Mouse (Mus musculus) erythroblast, adult 5-6 weeks (primary cell): ENCODE data around the gene Chd2. TPM values are rescaled to one million over a fixed set of nuclear protein-coding genes. Genes with fewer than 3 reads are reported as not detected.

ENCODE experiments used
- ATAC-seq: replicated peaks from 2 replicates; pipeline ENCODE4 v1.8.0; 2016; ENCODE audit warnings: moderate number of reproducible peaks, mild to moderate bottlenecking, moderate TSS enrichment, inconsistent platforms; ENCODE audit not compliant: poor library complexity, low FRiP score, severe bottlenecking
- total RNA-seq, 2 experiments: library from RNA; stranded (forward) in 1 of 2; stranded (reverse) in 1 of 2; fragments of 150-400 nt in 1 of 2; fragments of 200-764, 138-1000 nt in 1 of 2; gene quantifications; 2 replicates each; pipeline versions ENCODE4 v1.2.3 to v1.2.4; 2015 to 2017; ENCODE audit warnings: low replicate concordance in 2 of 2

Chd2 gene
- total RNA-seq, 2 experiments from 2014 or later = 125 to 546 TPM

DNA sequence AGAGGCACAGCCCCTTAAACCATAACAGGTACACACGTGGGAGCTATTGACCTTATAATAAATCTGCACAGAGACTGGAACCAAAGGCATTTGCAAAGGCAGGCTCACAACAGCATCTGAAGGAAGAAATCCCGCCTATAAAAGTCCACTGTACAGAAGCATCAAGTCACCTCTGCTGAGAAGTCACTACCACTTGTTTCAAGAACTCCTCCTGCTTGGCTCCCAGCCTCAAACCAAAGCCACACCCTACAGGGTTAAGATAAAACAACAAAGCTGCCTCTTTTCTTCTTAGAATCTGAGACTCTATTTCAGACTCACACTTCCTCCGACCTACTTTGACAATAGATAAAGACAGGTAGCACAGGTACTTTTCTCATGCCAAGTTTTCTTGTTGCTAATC is 62.1 kb downstream of the Chd2 start:
- no peak for ATAC-seq

DNA sequence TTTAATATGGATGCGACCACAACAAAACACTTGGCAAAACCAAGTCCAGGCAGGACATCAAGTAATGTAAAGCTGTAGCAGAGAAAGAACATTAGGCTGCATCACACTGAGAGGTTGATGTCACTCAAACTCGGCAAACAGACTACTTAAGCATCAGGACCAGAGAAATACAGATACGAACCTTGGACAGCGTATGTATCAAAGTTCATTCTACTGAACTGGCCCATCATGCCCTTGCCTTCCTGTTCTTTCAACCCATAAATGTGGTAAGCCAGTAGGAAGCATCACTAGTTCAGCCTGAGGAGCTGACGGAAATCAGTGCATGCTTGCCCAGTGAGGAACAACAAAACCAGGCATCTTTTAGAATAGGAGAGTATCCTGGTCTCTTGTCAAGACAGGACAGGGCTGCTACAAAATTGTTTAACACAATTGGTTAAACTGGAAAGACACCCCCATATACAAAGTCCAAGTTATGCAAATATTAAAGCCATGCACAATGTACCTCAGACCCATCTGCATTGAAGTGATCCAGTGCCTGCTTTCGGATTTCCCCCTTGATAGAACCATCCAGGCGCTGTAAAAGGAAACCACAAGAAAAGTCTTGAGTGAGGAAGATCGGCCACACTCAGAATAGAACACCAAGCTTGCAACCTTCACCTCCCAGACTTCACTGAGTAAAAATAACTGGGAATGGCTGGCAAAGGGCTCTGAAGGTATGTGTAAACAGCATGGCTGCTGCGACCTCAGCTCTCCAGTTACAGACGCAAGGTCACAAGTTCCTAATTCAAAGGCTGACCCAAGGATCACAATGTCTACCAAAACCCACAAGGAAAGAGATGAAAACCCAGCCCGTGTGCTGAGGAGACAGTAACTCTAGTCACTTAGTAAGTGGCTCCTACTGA is 63.2 kb downstream of the Chd2 start:
- ATAC-seq = no peak

DNA sequence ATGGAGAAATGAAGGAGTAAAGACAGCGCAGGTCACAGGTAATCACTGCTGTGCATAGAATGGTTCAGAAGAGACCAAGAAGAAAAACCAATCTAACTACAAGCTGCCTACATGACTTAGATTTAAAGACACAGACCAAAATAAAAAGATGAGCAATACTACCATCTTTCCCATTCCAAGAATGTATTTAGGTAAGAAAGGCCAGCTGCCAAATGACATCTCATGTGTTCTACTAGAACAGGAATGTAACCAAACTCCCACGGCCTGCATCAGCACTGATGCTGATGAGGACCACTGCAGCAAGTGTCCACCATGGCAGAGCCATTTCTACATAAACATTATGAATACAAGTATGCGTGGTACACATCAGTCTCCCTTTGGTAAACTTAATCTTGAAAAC is 73.9 kb downstream of the Chd2 start:
- ATAC-seq = no peak

DNA sequence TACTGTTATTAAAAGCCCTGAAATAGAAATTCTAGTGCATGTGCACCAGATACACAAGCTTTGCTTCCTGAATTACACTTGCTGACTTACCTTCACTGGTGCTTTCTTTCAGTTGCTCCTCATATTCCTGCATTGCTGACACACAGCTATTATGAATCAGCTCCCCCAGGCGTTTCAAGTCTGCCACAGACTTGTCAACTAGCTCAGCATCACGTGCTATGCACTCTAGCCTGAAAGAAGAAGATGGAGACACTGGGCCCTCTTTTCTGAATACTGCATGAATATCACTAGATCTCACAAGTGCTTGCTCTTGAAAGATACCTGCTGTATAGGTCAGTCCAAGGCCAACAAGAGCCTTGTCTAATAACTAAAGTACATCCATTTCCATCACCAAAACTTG is 78.1 kb downstream of the Chd2 start:
- no peak for ATAC-seq

DNA sequence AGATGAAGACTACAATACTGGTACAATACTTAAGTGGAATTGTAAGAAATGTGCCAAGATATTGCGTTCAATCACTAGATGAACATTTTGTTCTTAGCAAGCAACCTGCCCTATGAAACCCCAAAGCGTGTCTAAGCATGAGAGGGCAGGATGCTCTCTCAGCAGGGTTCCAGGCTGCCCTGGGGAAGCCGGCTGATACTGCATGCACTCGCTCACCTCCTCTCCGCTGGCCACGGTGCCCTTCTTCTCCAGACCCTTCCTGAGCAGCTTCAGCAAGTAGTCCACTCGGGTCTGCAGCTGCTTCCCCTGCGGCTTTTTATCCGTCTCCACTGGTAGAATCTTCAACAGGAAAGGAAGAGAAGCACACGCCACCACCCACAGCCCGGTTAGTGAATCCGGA is 87.5 kb downstream of the Chd2 start:
- no peak for ATAC-seq

DNA sequence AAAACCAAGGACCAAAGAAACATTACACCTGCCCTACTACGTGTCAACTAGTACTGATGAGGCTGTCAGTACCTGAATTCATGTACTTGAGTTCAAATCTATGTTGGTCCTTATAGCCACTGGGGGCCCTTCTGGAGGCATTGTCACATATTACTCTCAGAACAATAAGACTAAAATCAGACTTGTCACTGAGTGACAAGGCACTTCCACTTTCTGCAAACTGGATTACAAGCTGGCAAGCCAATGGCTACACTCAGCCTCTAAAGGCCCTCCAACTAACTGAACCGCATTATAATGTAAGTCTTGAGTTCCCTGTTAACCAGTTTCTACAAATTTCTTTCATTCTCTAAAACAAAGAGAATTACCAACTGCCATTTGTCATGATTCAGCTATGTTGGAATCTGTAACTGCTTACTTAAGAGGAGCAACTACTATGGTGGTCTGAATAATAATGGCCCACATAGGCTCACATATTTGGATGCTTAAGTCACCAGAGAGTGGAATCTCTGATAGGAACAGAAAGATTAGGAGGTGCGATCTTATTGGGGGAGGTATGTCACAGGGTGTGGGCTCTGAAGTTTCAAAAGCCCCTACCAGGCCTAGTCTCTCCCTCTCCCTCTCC is 89.3 kb downstream of the Chd2 start:
- ATAC-seq = no peak

DNA sequence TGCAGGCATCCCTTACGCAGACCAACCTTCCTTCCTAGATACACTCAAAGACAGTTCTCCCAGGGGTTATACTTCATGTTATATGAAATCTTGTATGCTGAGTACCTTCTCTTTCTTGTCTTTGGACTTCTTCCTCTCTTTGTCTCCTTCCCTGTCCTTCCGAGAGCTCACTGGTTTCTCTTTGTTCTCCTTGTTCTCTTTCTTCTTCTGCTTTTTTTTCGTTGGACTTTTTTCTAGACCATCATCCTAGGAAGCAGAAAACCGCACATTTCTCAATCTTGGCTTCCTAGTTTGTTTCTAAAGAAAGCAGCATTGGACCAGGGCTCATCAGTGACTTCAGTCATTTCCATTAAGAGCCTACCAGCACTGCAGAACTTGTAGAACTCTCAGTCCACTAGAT is 90.0 kb downstream of the Chd2 start:
- ATAC-seq = no peak

DNA sequence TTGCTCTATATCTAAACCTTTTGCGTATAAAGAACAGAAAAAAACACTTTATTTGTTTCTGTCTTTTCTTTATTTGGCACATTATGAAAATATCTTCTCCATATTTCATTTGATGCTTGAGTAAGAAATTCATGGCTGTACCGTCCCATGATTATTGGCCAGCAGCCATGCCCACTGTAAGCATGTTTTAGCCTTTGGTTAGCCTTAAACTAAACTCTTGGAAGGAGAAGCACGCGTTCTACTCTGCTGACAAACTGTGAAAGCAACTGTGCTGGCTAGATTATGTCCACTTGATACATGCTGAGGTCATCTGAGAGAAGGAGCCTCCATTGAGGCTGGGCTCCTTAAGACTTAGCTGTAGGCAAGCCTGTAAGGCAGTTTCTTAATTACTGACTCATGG is 99.4 kb downstream of the Chd2 start:
- ATAC-seq = no peak

DNA sequence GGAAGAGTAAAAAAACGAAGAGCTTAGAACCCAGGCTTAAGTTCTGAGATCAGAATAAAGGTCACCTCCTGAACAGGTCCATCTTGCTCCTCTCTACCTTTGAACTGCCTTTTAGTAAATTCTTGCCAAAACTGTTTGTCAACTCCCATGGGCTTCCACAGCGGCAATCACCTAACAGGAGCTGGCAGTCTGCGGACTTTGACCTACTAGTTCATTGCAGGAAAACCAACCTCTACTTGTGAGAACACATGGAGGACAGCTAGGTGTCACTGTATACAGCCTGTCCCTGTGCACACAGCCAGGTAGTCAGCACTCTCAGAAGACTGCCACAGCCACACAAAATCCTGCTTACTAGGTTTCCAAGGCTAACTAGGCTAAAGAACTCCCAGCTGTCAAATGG is 99.8 kb downstream of the Chd2 start:
- no peak for ATAC-seq

DNA sequence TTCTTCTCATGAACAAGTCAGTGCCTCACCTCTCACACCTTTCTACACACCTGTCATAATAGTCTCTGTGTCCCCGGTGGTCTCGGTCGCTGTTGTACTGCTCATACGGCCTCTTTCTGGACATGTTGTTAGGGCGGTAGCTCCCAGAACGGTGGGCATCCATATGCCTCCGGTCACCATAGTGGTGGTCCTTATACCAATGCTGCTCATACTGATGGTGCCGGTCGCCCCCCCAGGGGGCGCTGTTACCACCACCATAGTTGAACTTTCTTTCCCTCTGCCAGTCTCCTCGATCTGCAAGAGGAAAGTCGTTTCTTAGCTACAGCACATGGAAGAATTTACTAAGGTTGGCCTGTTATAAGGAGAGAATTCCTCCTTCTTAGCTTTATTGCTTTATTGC is 105.9 kb downstream of the Chd2 start:
- no peak for ATAC-seq

DNA sequence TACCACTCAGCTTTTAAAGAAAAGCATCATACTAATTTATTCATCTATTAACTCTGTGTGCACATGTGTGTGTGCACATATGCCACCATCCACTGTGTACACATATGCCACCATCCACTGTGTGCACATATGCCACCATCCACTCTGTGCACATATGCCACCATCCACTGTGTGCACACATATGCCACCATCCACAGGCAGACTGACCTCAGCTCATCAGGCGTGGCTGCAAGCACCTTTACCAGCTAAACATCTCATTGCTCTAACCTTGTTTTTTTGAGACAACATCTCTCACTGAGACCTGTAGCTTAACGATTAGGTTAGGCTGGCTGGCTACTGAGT is 107.3 kb downstream of the Chd2 start:
- ATAC-seq = 0 out of 2 replicates have a peak, but pooled peaks have one; percentile 46

DNA sequence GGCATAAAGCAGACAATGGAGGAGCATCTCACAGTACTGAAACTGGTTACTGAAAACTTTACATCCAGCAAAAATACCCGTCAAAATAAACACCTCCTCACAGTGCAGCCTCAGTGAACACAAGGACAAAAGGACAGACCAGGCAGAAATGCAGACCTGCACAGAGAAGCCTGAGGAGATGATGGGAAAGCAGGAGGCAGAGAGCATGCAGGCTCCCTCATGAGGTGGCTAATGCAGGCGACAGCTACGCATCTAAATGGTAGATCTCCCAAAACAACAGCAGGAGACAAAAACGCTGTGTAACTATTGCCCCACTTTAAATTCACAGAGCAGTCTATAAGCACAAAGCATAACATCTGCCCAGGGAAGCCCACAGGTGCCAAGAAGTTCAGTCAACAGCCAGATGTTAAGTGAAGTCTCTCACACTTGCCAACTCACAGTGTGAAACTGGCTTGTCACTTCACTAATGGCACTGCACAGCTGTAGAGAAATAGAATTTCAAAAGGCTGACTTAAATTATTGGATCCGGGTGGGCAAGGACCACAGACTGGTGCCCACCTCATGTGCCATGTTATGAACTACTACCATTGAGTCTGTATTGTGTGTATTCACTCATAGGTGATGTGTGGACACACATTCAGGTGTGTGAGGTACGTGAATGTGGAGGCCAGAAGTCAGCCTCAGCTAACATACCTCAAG is 107.8 kb downstream of the Chd2 start:
- no peak for ATAC-seq

DNA sequence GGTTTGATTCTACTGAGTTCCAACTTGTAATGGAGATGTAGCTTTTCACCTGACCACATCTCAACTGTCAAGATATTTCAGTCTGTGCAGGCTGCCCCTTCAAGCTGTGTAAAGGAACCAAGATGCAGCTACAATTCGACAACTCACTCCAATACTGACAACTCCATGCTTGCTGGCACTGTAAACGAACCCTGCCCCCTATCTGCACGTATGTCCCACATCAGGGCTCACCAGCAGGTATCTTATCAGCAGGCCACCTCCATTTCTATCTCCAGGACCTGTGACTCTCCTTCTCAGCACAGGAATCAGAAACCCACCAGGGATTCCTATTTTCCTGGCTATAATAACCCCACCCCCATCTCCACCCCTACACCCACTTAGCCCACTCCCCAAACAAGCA is 113.1 kb downstream of the Chd2 start:
- ATAC-seq = no peak

DNA sequence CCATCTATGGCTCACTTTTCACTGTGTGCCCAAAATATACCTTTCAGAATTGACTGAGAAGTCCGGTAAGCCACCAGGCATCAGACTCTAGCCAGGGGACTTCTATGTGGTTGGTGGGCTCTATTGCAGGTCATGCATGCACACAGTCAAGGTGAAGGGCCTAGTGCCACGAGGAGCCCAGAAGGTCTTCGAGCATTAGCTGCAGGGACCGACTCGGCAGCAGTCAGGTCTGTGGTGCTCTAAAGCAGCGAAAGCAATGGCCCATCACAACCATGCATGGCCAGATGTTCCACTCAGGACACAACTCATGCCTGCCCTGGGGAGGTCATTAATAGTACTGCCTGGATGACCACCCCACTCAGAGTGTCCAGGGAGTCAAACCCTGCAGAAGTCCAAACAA is 113.8 kb downstream of the Chd2 start:
- ATAC-seq = no peak

DNA sequence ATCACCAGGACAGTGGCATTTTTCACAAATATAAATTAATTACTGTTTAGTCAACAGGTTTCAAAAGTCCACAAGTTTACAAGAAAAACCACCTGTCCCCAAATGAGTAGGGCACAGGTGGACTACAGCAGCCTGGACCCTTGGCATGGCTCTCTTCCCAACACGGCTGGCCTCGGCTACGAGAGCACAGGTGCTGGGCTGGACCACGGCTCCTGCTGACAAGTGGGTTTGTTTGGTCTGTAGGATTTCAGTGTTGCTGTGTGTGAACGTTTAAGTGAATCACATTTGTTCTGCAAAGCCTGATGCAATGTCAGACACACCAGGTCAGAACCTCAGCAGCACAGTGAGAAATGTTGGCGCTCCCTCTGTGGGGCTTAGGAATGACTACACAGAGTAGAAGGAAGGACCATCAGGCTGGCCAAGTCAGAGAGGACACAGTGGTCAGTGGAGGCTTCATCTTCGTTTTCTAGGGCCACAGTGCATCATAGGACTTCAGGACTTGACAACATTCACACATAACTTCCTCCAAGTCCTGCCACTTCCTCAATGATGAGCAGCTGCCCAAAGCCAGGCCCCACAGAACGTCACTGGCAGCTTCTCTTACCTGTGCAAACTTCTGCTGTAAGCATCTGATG is 114.8 kb downstream of the Chd2 start:
- ATAC-seq = no peak

DNA sequence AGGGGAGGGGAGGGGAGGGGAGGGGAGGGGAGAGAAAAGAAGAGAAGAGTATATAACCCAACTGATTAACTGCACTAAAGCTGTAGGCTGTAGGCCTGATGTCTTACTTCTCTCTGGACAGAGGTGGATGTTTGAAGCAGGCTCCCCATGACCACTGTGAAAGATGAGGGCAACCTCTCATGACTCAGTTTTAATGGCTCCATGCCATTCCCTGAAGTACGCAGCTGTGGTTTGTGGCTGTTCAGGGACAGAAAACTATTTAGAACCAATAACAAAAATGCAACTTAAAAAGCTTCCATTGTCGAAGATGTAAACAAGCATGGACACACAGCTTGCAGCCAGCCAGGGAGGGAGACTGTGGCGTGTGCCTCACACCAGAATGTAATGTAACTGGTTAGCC is 115.4 kb downstream of the Chd2 start:
- ATAC-seq = no peak

DNA sequence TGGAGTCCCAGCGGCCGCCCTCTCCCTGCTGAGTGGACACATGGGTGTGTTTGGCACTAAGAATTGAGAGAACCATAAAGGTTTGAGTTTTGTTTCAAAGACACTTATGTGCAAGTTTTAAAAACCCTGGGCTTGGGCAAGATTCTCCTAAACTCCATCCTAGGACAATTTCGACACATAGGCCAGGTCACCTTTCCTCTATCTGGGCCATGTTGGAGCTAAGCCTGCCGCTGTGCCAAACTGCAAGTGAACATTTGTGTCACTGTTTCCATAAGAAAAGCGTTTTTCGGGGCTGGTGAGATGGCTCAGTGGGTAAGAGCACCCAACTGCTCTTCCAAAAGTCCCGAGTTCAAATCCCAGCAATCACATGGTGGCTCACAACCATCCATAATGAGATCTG is 116.2 kb downstream of the Chd2 start:
- no peak for ATAC-seq

DNA sequence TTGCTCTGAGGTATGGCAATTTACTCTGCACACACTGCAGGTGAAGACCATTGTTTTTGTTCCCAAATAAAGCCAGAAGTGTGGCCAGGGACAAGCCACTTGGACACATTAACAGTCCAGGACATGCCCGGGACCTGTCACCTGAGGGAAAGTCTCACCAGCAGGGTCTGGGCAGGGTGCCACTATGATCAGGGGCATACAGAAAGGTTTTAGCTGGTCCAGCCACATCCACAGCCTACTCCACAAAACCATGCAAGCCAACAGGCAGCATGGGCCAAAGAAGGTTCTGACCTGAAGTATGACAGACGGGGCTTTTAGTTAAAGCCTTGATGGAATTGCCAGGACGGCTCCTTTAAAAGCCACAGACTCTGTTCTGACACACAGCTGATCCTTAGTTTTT is 116.9 kb downstream of the Chd2 start:
- no peak for ATAC-seq

DNA sequence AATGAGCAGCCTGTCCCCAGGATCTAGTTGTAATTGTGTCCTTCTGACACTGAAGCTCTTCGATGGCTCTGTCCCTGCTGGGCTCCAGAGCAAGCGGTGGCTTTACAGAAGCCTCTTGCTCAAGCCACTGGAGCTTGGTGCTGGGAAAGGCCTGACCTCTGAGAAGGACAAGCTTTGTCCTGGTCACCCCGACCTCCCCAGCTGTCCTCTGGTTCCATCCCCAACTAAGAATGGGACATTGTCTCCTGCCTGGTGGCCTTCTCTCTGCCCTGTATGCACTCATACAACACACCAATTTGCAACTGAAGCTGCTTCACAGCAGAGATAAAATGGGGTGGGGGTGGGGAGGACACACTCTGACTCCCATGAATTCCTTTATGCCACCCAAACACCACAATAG is 117.4 kb downstream of the Chd2 start:
- ATAC-seq = no peak

DNA sequence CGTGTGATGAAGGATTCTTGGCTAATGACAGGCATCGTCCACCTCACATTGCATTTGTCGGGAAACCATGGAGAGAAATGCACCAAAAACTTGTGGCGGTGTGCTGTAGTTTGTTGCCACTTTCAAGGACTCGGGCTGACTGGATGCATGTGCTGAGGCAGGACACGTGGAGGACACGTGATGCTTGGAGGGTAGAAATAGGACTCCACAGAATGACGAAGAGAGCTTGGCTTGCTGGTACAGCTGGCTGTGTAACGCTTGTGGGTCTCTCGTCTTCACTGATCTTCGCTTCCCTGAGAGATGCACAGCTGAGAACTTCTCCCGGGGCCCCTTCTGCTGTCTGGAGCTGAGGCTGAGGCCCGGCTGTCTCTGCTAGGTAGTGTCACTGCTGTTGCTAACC is 118.4 kb downstream of the Chd2 start:
- no peak for ATAC-seq
